Mouse (Mus musculus): ENCODE data around the gene Fnip2. TPM values are rescaled to one million over a fixed set of nuclear protein-coding genes. Genes with fewer than 3 reads are reported as not detected.
"Not testable (repeated sequence)": the region's sequence is repeated elsewhere in the genome, so short reads cannot be mapped to it uniquely, and the experiment has no call there.

The Fnip2 gene
- 10 to 100 TPM; 12.9 to 23.2 (median 16.2) TPM for total RNA-seq (2022)

- DNase-seq (ENCODE audit: low spot score) = peak; percentile 89
Observed at GRCm38 (mm10) chr3:79567703-79568362, at the start of gene Fnip2. Fnip2 (minus strand) TSS chr3:79567796.

GRCm38 (mm10) chr3:79609886-79610285, 42.3 kb upstream of the Fnip2 start:
- no peak for DNase-seq (ENCODE audit: low spot score)

- DNase-seq (ENCODE audit: low spot score) = no peak
Observed at GRCm38 (mm10) chr3:79595468-79595867, 27.9 kb upstream of the Fnip2 start.

- no peak for DNase-seq (ENCODE audit: low spot score)
Observed at GRCm38 (mm10) chr3:79591793-79592471, 24.3 kb upstream of the Fnip2 start.

GRCm38 (mm10) chr3:79590863-79591792, 23.5 kb upstream of the Fnip2 start, which contains the start of gene Ppid:
Ppid (plus strand) TSS chr3:79591342.
- DNase-seq (ENCODE audit: low spot score) = peak; percentile 76

GRCm38 (mm10) chr3:79589671-79590070, 22.1 kb upstream of the Fnip2 start:
- no peak for DNase-seq (ENCODE audit: low spot score)

- peak; percentile 90 for DNase-seq (ENCODE audit: low spot score)
Observed at GRCm38 (mm10) chr3:79586804-79587203, 19.2 kb upstream of the Fnip2 start.

GRCm38 (mm10) chr3:79579891-79580575, 12.4 kb upstream of the Fnip2 start:
- DNase-seq (ENCODE audit: low spot score) = no peak

GRCm38 (mm10) chr3:79578164-79578563, 10.6 kb upstream of the Fnip2 start:
- DNase-seq (ENCODE audit: low spot score) = no peak

GRCm38 (mm10) chr3:79577606-79578005, 10.0 kb upstream of the Fnip2 start:
- DNase-seq (ENCODE audit: low spot score) = no peak

- DNase-seq (ENCODE audit: low spot score) = no peak
Observed at GRCm38 (mm10) chr3:79576865-79577264, 9.3 kb upstream of the Fnip2 start.

GRCm38 (mm10) chr3:79576468-79576816, 8.8 kb upstream of the Fnip2 start:
- no peak for DNase-seq (ENCODE audit: low spot score)

GRCm38 (mm10) chr3:79575576-79576467, 8.2 kb upstream of the Fnip2 start:
- no peak for DNase-seq (ENCODE audit: low spot score)

- no peak for DNase-seq (ENCODE audit: low spot score)
Observed at GRCm38 (mm10) chr3:79574336-79574735, 6.7 kb upstream of the Fnip2 start.

GRCm38 (mm10) chr3:79573376-79573775, 5.8 kb upstream of the Fnip2 start:
- DNase-seq (ENCODE audit: low spot score) = not testable (repeated sequence)

GRCm38 (mm10) chr3:79572399-79572798, 4.8 kb upstream of the Fnip2 start:
- DNase-seq (ENCODE audit: low spot score) = no peak

- no peak for DNase-seq (ENCODE audit: low spot score)
Observed at GRCm38 (mm10) chr3:79569351-79569681, 1.7 kb upstream of the Fnip2 start.

- DNase-seq (ENCODE audit: low spot score) = no peak
Observed at GRCm38 (mm10) chr3:79568629-79569350, 1.2 kb upstream of the Fnip2 start.

GRCm38 (mm10) chr3:79566716-79567691, 592 bp downstream of the Fnip2 start:
- DNase-seq (ENCODE audit: low spot score) = peak; percentile 12

Measured in heart, adult 8-10 months (tissue).